Mouse (Mus musculus): ENCODE results near the gene Ifngr2.

GRCm38 (mm10) chr16:91522040-91522439 lies 24.8 kb upstream of the Ifngr2 start:
- no peak for TF ChIP-seq POLR2A (IDR thresholded peaks at IDR 0.05; ENCODE audit: insufficient read length, low read depth)
- TF ChIP-seq E2F4 (IDR thresholded peaks at IDR 0.05; ENCODE audit: insufficient read depth): no peak
- no peak for TF ChIP-seq USF1 (IDR thresholded peaks at IDR 0.05; ENCODE audit: low read depth)
- TF ChIP-seq POLR2AphosphoS2 (IDR thresholded peaks at IDR 0.05; ENCODE audit: insufficient read length, low read depth): no peak
- no peak for TF ChIP-seq CEBPB (IDR thresholded peaks at IDR 0.05; ENCODE audit: insufficient read depth, poor library complexity, severe bottlenecking)
- no peak for TF ChIP-seq TCF12 (IDR thresholded peaks at IDR 0.05; ENCODE audit: insufficient read depth, poor library complexity, severe bottlenecking)
- TF ChIP-seq REST (IDR thresholded peaks at IDR 0.05; ENCODE audit: insufficient read depth, insufficient read length): no peak
- TF ChIP-seq MAX (IDR thresholded peaks at IDR 0.05; ENCODE audit: low read depth): no peak
- TF ChIP-seq MYOG (IDR thresholded peaks at IDR 0.05; ENCODE audit: control insufficient read depth in 1 of 3, insufficient read depth in 1 of 3, insufficient read length in 2 of 3, low read depth in 2 of 3): no peak
- no peak for TF ChIP-seq MYOD1 (IDR thresholded peaks at IDR 0.05; ENCODE audit: control insufficient read depth in 1 of 3, insufficient read length in 2 of 3, low read depth in 2 of 3)
- no peak for TF ChIP-seq TCF3 (IDR thresholded peaks at IDR 0.05; ENCODE audit: insufficient read length, low read depth)
- TF ChIP-seq SRF (IDR thresholded peaks at IDR 0.05; ENCODE audit: control insufficient read depth, insufficient read length, low read depth): no peak

Data from myocyte (in vitro differentiated cells).